Mouse (Mus musculus): ENCODE results near the gene Gipc1. TPM values are rescaled to one million over a fixed set of nuclear protein-coding genes. Genes with fewer than 3 reads are reported as not detected.
A peak's percentile ranks its signal among the peaks of the same experiment; 100 is the strongest.

The Gipc1 gene
- total RNA-seq, 2 experiments from 2014 or later = 16.6 to 16.9 TPM

- DNase-seq (ENCODE audit: low spot score) = no peak
Observed at GRCm38 (mm10) chr8:83674497-83674896, 22.0 kb downstream of the Gipc1 start.

- no peak for DNase-seq (ENCODE audit: low spot score)
Observed at GRCm38 (mm10) chr8:83679866-83680265, 27.4 kb downstream of the Gipc1 start.

GRCm38 (mm10) chr8:83680603-83681002, 28.1 kb downstream of the Gipc1 start:
- no peak for DNase-seq (ENCODE audit: low spot score)

- DNase-seq (ENCODE audit: low spot score) = no peak
Observed at GRCm38 (mm10) chr8:83681099-83681498, 28.6 kb downstream of the Gipc1 start.

- no peak for DNase-seq (ENCODE audit: low spot score)
Observed at GRCm38 (mm10) chr8:83684517-83684916, 32.0 kb downstream of the Gipc1 start.

- no peak for DNase-seq (ENCODE audit: low spot score)
Observed at GRCm38 (mm10) chr8:83689264-83689663, 36.8 kb downstream of the Gipc1 start.

- DNase-seq (ENCODE audit: low spot score) = no peak
Observed at GRCm38 (mm10) chr8:83693609-83694236, 41.2 kb downstream of the Gipc1 start.

- no peak for DNase-seq (ENCODE audit: low spot score)
Observed at GRCm38 (mm10) chr8:83694369-83695160, 42.1 kb downstream of the Gipc1 start.

GRCm38 (mm10) chr8:83695351-83696106, 43.1 kb downstream of the Gipc1 start:
- DNase-seq (ENCODE audit: low spot score) = no peak

- DNase-seq (ENCODE audit: low spot score) = peak; percentile 42
Observed at GRCm38 (mm10) chr8:83697374-83698220, 45.1 kb downstream of the Gipc1 start.

- DNase-seq (ENCODE audit: low spot score) = peak; percentile 22
Observed at GRCm38 (mm10) chr8:83698291-83698660, 45.8 kb downstream of the Gipc1 start.

GRCm38 (mm10) chr8:83698661-83699453, 46.4 kb downstream of the Gipc1 start, which contains the start of gene Pkn1:
Gene Pkn1, minus strand, starts transcription at chr8:83699179.
- peak; percentile 67 for DNase-seq (ENCODE audit: low spot score)

- DNase-seq (ENCODE audit: low spot score) = no peak
Observed at GRCm38 (mm10) chr8:83699566-83699965, 47.1 kb downstream of the Gipc1 start.

GRCm38 (mm10) chr8:83700423-83701085, 48.1 kb downstream of the Gipc1 start:
- DNase-seq (ENCODE audit: low spot score) = no peak

GRCm38 (mm10) chr8:83703426-83703825, 50.9 kb downstream of the Gipc1 start:
- DNase-seq (ENCODE audit: low spot score) = no peak

GRCm38 (mm10) chr8:83706411-83706810, 53.9 kb downstream of the Gipc1 start:
- DNase-seq (ENCODE audit: low spot score) = no peak

GRCm38 (mm10) chr8:83707554-83707953, 55.1 kb downstream of the Gipc1 start:
- no peak for DNase-seq (ENCODE audit: low spot score)
